Mouse (Mus musculus) forebrain, embryonic 10.5 days (tissue): Measurements from ENCODE around the gene Lrp6. TPM values are rescaled to one million over a fixed set of nuclear protein-coding genes. Genes with fewer than 3 reads are reported as not detected.
A peak's percentile ranks its signal among the peaks of the same experiment; 100 is the strongest.

Source experiments
- DNase-seq: peaks from one replicate; pipeline ENCODE4 v3.0.0-alpha.2; 2017; ENCODE audit warnings: low spot score; ENCODE audit errors: extremely low spot score
- H3K27ac ChIP-seq: fragments of 300-500 bp; sonication (generic); 2 replicates; pipeline ENCODE4 v1.5.1; 2016; ENCODE audit warnings: mild to moderate bottlenecking
- H3K27me3 ChIP-seq: fragments of 300-500 bp; sonication (generic); 2 replicates; pipeline ENCODE4 v1.6.1; 2016; ENCODE audit warnings: mild to moderate bottlenecking; ENCODE audit not compliant: poor library complexity, severe bottlenecking
- H3K36me3 ChIP-seq: fragments of 300-500 bp; sonication (generic); replicated peaks from 2 replicates; pipeline ENCODE4 v1.6.1; 2016; ENCODE audit warnings: mild to moderate bottlenecking, moderate library complexity
- H3K4me1 ChIP-seq: fragments of 300-500 bp; sonication (generic); 2 replicates; pipeline ENCODE4 v1.6.1; 2016
- H3K4me3 ChIP-seq: fragments of 300-500 bp; sonication (generic); 2 replicates; pipeline ENCODE4 v1.5.1; 2016; ENCODE audit warnings: mild to moderate bottlenecking, moderate library complexity
- H3K9me3 ChIP-seq: fragments of 300-500 bp; sonication (generic); 2 replicates; pipeline ENCODE4 v1.6.1; 2016; ENCODE audit warnings: mild to moderate bottlenecking, moderate library complexity
- WGBS: fragments of 180-500 bp; shearing (Covaris S2); methylation state at CpG from one replicate; pipeline ENCODE4 v1.1.7; 2016; 5-methylcytosine and 5-hydroxymethylcytosine counted together
- polyA plus RNA-seq: library from polyadenylated mRNA; unstranded; fragments of >200 nt; fragmentation: Nextera tagmentation; extraction: Ambion mirVana; gene quantifications from 2 replicates; pipeline ENCODE4 v1.2.1, GENCODE M21; 2016

The Lrp6 gene
- polyA plus RNA-seq, 1 experiment from 2014 or later, result 25.4 TPM

DNA sequence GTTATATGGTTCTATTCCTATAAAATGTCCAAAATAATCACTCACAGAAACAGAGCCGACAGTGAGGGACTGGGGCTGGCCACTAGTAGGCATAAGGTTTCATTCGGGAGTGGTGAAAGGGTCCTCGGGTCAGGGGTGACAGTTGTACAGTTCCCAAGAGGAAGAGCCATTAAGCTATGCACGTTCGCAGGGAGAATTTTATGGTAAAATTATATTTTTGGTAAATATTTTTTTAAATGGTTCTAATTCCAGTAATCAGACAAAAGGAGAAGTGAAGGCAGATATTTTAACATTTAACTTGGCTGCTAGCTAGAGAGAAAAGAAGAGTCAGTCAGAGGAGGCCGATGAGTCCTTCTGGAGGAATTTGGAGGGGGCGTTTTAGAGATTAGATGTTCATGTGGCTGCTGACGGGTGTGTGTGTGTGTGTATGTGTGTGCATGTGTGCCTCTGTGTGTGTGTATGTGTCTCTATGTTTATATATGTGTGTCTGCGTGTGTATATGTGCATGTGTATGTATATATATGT, 131.8 kb downstream of the Lrp6 start:
- no peaks in the 10 kb centered on the region for H3K9me3 ChIP-seq
- H3K27me3 ChIP-seq, result no peaks in the 10 kb centered on the region
- H3K4me3 ChIP-seq, result no peak overlapping the region
- WGBS, result 76% methylated on average over 9 of the region's 9 CpGs
- H3K36me3 ChIP-seq, result no peaks in the 10 kb centered on the region
- no peak overlapping the region for H3K27ac ChIP-seq
- DNase-seq, result no peak
- H3K4me1 ChIP-seq, result peaks cover 17% of the 10 kb centered on the region

DNA sequence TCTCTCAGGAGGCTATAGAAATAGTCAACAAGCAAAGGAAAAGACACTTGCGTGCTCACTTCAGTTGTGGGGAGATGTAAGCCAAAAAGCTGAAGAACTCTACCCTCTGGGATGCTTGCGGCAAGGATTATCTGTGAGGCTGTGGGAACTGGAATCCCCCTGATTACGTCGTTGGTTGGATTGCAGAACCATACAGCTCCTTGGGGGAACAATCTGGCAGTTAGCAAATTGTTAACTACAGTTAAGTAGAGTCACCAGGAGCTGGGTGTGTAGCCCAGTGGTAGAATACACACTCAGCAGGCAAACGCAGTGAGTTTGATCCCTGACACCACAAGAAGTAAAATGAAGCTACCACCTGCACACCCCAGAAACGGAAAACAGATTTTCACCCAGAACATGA, 132.7 kb downstream of the Lrp6 start:
- 88% methylated on average over 6 of the region's 6 CpGs for WGBS
- H3K27ac ChIP-seq, result no peak overlapping the region

DNA sequence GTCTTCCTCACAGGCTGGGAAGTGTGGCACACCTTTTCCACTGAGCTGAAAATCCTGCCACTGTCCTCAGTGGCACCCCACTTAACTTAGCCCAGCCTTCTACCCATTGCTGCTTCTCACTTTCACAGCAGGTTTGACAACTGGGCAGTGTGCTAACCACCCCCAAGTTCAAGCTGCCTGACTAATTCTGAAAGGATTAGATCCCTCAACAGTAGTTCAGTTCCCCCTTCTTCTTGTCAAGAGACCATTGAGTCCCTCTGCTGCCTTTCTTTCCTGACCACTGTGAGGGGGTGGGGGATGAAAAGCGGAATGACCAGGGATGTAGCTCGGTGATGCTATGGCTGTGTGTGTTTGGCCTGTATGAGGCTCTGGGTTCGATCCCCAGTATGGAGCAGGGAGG, 133.5 kb downstream of the Lrp6 start:
- 89% methylated on average over 3 of the region's 3 CpGs for WGBS
- no peak for DNase-seq
- Histone ChIP-seq H3K27ac (no peak overlapping the region), H3K9me3 (no peaks in the 10 kb centered on the region), H3K27me3 (no peaks in the 10 kb centered on the region), H3K4me3 (no peak overlapping the region), H3K36me3 (no peaks in the 10 kb centered on the region), H3K4me1 (peaks cover 1% of the 10 kb centered on the region; the same call in 1 of the 2 replicates)

More for the DNA sequence above, 132.7 kb downstream of the Lrp6 start:
- DNase-seq, result no peak
- Histone ChIP-seq H3K36me3 (no peaks in the 10 kb centered on the region), H3K4me3 (no peak overlapping the region), H3K4me1 (peaks cover 8% of the 10 kb centered on the region), H3K27me3 (no peaks in the 10 kb centered on the region), H3K9me3 (no peaks in the 10 kb centered on the region)

DNA sequence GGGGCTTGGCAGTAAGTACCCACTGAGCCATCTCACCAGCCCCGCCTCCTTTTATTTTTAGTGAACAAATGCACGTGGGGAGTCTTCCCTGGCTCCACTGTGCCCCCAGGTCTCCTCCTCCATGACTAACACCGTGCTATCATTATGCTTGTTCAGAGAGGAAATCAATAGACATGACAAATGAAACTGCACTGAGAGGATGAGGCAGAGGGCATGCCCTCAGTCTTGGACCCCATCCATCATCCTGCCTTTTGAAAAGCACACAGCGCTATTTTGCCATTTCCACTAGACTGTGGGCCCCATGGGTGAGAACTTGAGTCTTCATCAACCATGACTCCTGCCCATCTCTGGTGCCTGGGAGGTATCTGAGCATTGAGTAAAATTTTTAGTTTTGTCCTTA, 135.2 kb downstream of the Lrp6 start:
- H3K27me3 ChIP-seq, result no peaks in the 10 kb centered on the region
- no peak for DNase-seq
- H3K27ac ChIP-seq, result no peak overlapping the region
- no peaks in the 10 kb centered on the region for H3K36me3 ChIP-seq
- no peaks in the 10 kb centered on the region for H3K9me3 ChIP-seq
- H3K4me1 ChIP-seq, result no peaks in the 10 kb centered on the region
- 82% methylated on average over 4 of the region's 4 CpGs for WGBS
- no peak overlapping the region for H3K4me3 ChIP-seq

DNA sequence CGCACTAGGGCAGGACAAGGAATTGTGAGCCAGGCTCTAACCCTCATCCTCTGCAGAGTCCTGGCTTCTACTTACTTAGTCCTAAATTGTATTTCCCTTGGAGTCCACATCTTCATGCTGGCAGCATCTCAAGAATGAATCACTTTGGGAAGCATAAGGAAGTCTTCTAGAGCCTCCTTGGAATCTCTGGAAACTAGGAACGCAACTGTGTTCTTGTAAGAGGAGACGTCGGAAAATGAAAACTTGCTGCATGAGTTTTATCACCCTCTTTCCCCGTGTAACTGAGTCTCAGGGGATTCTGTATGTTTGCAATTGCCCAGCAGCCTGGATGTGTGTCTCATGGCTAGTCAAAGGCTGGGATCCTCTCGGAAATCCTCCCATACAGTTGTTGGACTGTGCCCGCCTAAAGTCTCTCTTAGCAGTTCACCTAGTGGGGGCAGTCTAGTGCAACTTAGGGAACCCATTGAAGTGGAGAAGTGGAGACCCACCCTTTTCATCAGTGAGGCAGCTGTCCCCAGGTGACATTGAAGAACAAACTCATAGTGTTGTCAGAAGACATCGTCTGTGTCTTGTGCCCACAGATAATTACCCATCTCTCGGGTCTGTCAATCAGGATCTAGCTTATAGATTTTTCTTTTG, 136.5 kb downstream of the Lrp6 start:
- no peak overlapping the region for H3K27ac ChIP-seq
- H3K4me3 ChIP-seq, result no peak overlapping the region
- H3K9me3 ChIP-seq, result no peaks in the 10 kb centered on the region
- 0 out of 2 replicates have a peak, but pooled peaks cover 2% of the 10 kb centered on the region for H3K4me1 ChIP-seq
- no peaks in the 10 kb centered on the region for H3K36me3 ChIP-seq
- WGBS, result 84% methylated on average over 9 of the region's 9 CpGs
- no peaks in the 10 kb centered on the region for H3K27me3 ChIP-seq
- DNase-seq, result no peak

DNA sequence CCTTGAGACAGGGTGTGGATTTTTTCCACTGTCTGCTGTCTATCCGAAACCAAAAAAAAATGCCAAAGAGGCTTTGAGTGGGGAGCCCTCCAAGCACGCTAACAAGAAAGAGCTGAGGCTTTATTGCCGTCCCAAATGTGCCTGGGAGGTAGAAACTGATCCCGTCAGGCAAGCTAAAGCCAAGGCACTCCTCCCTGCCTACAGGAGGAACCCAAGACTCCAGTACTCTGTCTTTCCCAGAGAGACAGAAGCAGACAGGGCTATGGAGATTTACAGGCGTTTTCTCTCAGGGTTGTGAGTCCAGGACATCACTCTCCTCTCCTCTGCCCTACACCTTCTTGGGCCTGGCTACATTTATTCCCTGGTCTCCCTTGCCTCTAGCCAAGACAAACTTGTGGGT, 138.3 kb downstream of the Lrp6 start:
- 83% methylated on average over 5 of the region's 5 CpGs for WGBS

DNA sequence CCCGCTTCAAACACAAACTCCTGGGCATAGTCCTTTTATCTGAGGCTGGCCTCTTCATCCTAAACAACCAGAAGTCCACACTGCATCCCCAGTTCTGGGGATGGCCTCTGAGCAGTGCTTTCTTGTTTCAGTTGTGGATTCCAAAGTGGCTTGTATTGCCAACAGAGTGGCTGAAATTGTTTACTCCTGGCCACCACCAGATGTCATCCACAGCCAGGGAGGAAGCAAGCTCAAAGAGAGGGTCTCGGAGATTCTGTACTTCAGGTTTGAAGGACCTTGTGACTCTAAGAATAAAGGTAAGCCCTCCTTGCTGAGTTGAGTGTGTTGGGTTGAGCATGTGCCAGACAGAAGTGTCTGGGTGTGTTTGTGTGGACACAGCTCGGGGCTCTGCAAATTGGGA, 139.6 kb downstream of the Lrp6 start:
- Histone ChIP-seq H3K36me3 (no peaks in the 10 kb centered on the region), H3K4me1 (0 out of 2 replicates have a peak, but pooled peaks cover 2% of the 10 kb centered on the region), H3K27ac (no peak overlapping the region), H3K4me3 (no peak overlapping the region), H3K27me3 (no peaks in the 10 kb centered on the region), H3K9me3 (no peaks in the 10 kb centered on the region)
- 87% methylated on average over 3 of the region's 3 CpGs for WGBS
- no peak for DNase-seq

More for the DNA sequence above, 138.3 kb downstream of the Lrp6 start:
- H3K27ac ChIP-seq, result no peak overlapping the region
- H3K36me3 ChIP-seq, result no peaks in the 10 kb centered on the region
- H3K27me3 ChIP-seq, result no peaks in the 10 kb centered on the region
- no peaks in the 10 kb centered on the region for H3K9me3 ChIP-seq
- 0 out of 2 replicates have a peak, but pooled peaks cover 2% of the 10 kb centered on the region for H3K4me1 ChIP-seq
- no peak for DNase-seq
- no peak overlapping the region for H3K4me3 ChIP-seq

DNA sequence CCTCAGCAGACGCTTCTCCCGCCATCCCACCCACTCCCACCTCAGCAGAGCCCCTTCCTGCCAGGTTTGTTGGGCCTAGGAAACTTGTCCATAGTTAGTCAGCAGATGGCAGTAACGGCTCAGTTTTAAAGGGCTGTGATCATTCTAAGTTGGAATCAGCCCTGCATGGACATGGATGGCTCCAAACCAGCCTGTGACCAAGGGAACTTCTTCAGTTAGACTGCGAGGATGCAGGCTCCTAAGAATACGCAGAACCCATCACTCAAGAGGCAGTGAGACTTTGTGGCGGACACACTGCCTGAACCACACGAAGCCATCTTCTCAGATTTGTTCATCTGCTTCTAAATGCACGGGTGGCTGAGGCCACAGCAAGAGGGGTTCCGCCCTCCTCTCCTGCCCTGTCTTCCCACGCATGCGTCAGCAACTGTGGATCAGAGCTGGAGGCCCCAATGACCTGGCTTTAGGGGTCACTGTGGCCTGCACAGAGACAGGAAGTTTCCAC, 141.5 kb downstream of the Lrp6 start:
- Histone ChIP-seq H3K36me3 (no peaks in the 10 kb centered on the region), H3K27ac (no peak overlapping the region), H3K4me3 (no peak overlapping the region), H3K27me3 (no peaks in the 10 kb centered on the region), H3K9me3 (no peaks in the 10 kb centered on the region), H3K4me1 (0 out of 2 replicates have a peak, but pooled peaks cover 2% of the 10 kb centered on the region)
- DNase-seq, result peak; percentile 49
- WGBS, result 49% methylated on average over 11 of the region's 11 CpGs

DNA sequence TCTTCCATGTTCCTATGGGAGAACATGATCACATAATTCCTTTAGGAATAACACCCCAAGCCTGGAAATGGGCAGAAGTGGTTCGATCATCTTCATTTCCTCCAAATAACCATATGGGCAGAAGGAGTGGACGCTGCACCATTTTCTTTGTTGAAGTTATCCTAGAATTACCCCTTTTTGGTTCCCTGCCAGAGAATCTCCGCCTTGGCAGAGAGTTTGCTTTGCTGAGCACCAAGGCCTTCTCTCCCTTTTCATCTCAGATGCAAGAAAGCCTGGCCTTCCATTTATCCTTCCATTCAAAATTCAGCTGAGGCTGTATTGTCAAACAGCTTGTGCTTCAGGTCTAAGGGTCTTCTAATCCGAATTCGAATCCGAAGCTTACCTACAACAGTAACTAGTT, 144.8 kb downstream of the Lrp6 start:
- 0 out of 2 replicates have a peak, but pooled peaks cover 2% of the 10 kb centered on the region for H3K4me1 ChIP-seq
- H3K36me3 ChIP-seq, result no peaks in the 10 kb centered on the region
- no peaks in the 10 kb centered on the region for H3K27me3 ChIP-seq
- H3K9me3 ChIP-seq, result no peaks in the 10 kb centered on the region
- no peak for DNase-seq
- WGBS, result 91% methylated on average over 6 of the region's 6 CpGs
- no peak overlapping the region for H3K4me3 ChIP-seq
- H3K27ac ChIP-seq, result no peak overlapping the region

DNA sequence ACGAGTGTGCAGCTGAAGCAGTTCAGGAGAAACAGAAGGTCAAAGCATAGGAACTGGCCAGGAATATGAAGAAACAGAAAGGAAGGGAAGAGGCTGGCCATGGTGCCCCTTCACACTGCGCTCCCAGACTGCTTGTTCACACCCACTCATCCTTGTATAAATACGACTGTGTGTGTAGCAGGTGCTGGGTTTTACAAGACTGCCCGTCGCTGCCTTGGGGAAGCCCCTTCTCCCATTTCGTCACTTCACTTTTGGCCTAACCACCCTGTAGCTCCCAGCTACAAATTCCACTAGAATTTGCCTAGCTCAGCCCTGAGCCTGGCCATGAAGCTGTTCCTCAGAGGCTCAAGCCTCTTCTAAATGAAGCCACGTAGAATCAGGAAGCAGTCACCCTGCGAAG, 146.4 kb downstream of the Lrp6 start:
- no peak overlapping the region for H3K27ac ChIP-seq
- no peak for DNase-seq
- WGBS, result 86% methylated on average over 8 of the region's 8 CpGs
- H3K36me3 ChIP-seq, result no peaks in the 10 kb centered on the region
- no peaks in the 10 kb centered on the region for H3K9me3 ChIP-seq
- H3K4me3 ChIP-seq, result no peak overlapping the region
- H3K4me1 ChIP-seq, result 0 out of 2 replicates have a peak, but pooled peaks cover 5% of the 10 kb centered on the region
- no peaks in the 10 kb centered on the region for H3K27me3 ChIP-seq

DNA sequence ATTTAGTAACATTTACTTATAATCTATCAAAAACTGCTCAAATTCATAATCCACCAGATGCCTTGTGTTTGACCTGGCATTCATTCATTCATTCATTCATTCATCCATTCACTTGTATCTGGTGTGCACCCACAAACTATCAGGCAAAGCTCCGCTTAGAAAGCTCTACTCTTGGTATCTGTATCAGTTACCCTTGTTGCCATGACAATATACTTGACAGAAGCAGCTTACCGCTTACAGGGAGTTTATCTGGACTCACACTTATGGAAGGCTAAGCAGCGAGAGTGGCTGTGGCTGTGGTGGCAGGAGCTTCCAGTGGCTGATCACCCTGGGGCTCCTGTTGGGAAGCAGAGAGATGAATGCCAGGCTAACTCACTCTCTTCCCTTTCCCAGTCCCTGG, 148.9 kb downstream of the Lrp6 start:
- DNase-seq, result no peak
- H3K27ac ChIP-seq, result no peak overlapping the region

DNA sequence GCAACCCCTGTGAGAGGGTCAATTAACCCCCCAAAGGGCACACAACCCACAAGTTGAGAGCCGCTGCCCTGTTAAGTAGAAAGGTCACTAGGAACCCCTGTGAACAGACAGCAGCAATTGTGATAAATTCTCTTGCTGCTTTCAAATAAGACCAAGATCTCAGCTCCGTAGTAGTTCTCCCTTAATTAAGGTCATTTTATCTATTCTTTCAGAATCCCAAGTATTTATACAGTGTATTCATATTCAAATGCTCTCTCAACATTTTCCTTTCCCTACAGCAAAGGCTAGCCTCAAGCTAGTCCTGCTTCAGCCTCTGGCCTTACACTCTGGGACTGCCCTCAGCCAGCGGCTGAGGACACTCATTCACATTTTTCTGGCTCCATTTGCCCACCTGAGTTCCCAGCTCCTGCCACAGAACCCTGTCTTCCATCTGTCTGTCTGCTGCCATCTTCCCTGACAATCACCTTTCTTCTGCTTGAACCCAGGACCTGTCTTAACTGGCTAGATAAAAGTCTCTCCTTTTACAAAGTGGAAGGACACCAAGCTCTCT, 150.1 kb downstream of the Lrp6 start:
- no peak for DNase-seq
- 58% methylated on average over 3 of the region's 3 CpGs for WGBS
- Histone ChIP-seq H3K27me3 (no peaks in the 10 kb centered on the region), H3K27ac (no peak overlapping the region), H3K4me3 (no peak overlapping the region), H3K9me3 (no peaks in the 10 kb centered on the region), H3K36me3 (no peaks in the 10 kb centered on the region), H3K4me1 (peaks cover 8% of the 10 kb centered on the region; the same call in 1 of the 2 replicates)

More for the DNA sequence above, 148.9 kb downstream of the Lrp6 start:
- Histone ChIP-seq H3K36me3 (no peaks in the 10 kb centered on the region), H3K4me1 (peaks cover 8% of the 10 kb centered on the region; the same call in 1 of the 2 replicates), H3K4me3 (no peak overlapping the region), H3K9me3 (no peaks in the 10 kb centered on the region), H3K27me3 (no peaks in the 10 kb centered on the region)
- 79% methylated on average over 3 of the region's 3 CpGs for WGBS

DNA sequence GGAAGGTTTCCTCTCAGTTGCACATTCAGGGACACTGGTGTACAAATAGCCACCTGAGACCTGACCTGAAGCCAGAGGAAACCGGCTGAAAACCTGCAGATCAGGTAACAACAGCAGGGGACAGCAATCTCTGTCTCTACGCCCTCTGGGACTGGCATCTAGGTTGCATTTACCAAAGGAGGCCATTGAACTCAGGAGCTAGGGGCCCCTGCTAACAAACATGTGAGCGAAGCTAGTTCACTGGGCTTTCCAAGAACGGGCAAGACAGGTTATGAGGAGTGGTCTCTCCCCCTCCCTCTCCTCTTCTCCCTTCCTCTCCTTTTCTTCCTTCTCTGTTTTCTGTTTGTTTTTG, 152.3 kb downstream of the Lrp6 start:
- no peaks in the 10 kb centered on the region for H3K9me3 ChIP-seq
- H3K4me1 ChIP-seq, result peaks cover 8% of the 10 kb centered on the region; the same call in 1 of the 2 replicates
- WGBS, result 74% methylated on average over 4 of the region's 4 CpGs
- no peaks in the 10 kb centered on the region for H3K36me3 ChIP-seq
- no peak overlapping the region for H3K4me3 ChIP-seq
- no peak overlapping the region for H3K27ac ChIP-seq
- H3K27me3 ChIP-seq, result no peaks in the 10 kb centered on the region
- no peak for DNase-seq
